Mouse (Mus musculus): ENCODE measurements around the gene Pkhd1.
A peak's percentile ranks its signal among the peaks of the same experiment; 100 is the strongest.
"Not testable (repeated sequence)": the region's sequence is repeated elsewhere in the genome, so short reads cannot be mapped to it uniquely, and the experiment has no call there.

The Pkhd1 gene

DNA sequence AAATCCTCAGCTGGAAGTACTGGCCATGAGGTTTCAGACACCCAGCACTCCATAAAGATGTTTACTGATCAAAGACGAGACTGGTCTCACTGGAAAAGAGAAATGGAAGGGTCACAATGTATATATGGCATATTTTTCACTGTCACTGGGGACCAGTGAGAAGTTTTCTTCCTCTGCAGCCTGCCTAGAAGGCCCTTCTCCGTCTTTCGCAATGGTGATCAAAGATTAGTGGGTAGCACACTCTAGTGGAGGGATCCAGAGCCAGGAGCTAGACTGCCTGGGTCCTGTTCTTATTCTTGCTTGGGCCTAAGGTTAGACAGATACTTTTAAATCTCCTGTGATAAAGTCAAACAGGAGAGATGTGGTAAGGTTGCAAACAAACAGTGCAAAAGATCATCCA, 311.7 kb downstream of the Pkhd1 start:
- ATAC-seq (ENCODE audit: insufficient number of reproducible peaks, low FRiP score, low TSS enrichment), result no peak

DNA sequence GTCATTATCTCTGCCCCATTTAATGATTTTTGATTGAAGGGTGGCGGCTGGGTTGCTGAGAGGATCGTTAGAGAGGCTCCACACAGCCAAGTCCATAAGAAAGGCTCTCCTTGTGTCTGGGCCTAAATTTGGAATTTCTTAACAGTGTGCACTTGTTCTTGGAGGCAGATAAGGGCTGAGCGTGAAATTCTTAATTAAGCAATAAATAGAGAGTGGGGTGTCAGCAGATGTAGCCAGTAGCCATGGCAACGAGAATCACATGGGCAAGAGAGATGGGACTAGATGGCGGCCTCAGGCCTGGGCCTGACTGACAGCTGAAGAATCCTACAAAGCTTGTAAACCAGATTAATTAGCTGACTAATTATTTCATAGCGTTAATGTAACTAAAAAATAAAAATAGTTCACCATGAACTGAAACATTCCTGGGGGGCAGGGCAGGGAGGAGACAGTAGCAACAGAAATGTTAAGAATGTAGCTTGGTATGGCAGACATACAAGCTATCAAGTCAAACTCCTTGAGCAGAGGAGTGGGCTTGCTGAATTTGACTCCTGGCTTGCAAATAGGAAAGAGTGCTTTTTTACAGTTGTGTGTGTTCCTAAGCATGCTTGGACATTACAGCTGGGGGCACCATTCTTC, 314.8 kb downstream of the Pkhd1 start:
- peak; percentile 66; the same call in 1 of the 2 replicates for ATAC-seq (ENCODE audit: insufficient number of reproducible peaks, low FRiP score, low TSS enrichment)

DNA sequence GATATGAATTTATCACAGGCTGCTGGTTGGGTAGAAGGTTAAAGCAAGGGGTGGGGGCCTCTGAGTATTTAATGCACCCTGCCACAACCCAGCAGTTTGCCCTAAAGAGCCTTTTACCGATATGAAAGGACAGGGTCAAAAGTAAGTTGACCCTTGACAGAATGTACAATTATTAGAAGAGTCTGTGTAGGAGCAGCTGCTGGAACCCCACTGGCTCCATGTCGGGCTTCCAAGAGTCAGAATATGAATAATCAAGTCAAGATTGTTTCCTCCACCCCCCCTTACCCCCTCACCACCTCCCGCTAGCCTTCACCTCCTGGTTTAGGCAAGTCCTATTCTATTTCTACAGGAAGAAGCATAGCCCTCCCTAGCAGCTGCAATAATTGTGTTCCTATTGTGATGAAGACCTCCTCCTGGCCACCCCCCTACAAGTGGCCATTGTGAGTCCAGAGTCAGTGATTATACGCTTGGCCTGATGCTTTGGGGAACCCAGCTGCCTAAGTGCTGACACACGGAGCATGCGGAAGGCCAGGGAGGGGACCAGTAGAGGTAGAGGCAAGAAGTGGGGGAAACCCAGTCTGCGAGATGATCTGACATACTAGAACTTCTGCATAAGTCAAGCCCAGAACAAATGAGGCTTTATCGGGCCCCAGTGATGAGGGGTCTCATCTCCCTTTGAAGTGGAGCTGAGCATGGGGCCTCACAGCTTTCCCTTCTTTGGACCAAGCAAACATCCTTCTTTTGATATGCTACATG, 315.5 kb downstream of the Pkhd1 start:
- no peak for ATAC-seq (ENCODE audit: insufficient number of reproducible peaks, low FRiP score, low TSS enrichment)

DNA sequence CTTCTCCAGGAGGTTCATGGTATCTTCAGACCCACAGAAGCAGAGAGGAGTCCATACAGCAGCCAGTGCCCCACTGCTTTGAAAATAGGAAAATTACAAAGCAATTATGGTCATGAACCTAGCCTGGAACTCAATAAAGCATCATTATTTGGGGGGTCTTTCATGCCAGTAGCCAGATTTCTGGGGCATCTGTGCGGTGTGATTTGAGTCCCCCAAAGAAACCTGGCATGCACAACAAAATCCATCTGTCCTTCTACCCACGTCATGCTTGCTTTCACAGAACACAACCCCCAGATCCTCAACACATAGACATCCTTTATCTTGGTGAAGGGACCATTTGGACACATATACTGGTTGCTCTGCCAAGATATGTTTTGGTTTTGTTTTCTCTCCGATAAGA, 316.2 kb downstream of the Pkhd1 start:
- no peak for ATAC-seq (ENCODE audit: insufficient number of reproducible peaks, low FRiP score, low TSS enrichment)

DNA sequence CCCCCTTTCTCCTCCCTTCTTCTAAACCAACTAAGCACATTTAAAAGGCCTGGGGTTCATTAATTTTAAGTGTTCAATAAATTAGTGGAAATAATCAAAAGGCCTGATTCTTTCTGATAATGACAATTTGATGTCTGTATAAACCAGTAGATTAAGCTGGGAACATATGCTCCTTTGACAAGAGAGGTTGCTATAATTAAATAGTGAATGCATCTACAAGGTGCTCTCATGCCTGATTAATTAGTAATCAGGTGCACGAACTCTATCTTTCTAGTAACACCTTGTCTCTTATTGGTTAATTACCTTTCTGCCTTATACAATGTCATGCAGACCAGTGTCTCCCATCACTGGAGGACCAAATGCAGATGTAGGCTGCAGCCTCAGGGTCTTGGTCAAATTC, 329.2 kb downstream of the Pkhd1 start:
- ATAC-seq (ENCODE audit: insufficient number of reproducible peaks, low FRiP score, low TSS enrichment), result no peak

DNA sequence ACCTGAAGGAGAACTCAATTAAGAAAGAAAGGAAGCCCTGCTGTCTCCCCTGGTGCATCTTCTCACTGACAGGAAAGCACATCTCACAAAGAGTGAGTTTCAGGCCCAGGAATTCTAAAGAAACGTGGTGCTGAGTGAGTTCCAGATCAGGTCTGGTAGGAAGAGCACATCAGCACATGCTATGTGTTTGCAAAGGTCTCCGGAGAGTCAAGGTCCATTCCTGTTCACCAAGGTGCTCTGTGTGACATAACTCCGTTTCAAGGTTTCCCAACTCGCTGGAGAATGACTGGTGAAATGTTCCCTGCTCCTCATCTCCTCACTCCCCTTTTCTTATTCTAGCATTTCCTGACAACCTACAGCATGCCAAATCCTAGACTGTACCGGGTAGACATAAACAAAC, 357.5 kb downstream of the Pkhd1 start:
- ATAC-seq (ENCODE audit: insufficient number of reproducible peaks, low FRiP score, low TSS enrichment), result no peak

DNA sequence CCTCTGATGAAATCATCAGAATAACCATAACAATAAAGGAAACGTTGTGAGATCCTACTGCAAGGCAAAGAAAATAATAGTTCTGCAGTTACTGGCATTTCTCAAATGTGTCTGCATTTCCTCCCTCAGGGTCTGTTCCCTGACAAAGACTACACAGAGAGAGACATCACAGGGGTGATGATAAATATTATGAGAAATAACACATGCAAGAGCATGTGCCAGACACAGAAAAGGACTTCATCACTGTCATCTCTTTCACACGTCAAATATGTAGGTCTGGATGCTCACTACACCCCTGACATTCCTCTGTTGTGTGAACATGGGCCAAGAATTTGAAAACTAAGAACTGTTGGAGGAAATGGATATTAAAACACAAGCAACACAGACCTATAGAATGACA, 369.7 kb downstream of the Pkhd1 start:
- no peak for ATAC-seq (ENCODE audit: insufficient number of reproducible peaks, low FRiP score, low TSS enrichment)

DNA sequence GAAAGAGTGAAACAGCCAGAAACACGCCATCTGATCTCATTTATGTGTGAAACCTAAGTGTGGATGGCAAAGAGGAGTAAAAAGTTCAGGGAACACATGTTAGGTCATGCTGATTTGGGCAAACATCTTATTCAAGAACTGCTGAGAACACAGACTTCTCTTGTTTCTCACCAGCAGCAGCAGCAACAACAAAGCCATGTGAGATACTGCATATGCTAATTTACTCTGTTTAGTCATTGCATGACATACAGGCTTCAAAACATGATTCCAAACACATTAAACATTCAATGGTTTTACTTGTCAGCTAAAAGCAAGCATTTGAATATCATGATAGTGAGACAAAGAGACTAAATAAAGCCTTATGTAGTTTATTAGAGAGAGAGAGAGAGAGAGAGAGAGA, 401.2 kb downstream of the Pkhd1 start:
- no peak for ATAC-seq (ENCODE audit: insufficient number of reproducible peaks, low FRiP score, low TSS enrichment)

DNA sequence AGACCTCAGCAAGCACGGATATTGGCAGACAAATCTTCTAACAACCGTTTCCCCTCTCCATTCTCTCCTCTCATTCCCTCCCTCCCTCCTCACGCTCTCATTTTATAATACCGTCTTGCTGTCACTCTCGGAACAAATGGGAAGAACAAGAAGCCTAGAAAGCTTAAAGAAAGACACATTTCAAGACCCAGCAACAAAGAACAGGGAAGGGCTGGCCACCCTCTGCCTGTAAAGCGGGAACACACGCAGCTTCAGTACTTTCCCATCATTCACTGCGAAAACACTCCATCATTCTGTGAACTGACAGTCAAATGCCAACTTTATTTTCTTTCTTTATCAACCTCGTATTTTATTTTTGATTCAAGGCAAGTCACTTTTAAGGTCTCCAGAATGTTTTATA, 427.4 kb downstream of the Pkhd1 start:
- no peak for ATAC-seq (ENCODE audit: insufficient number of reproducible peaks, low FRiP score, low TSS enrichment)

DNA sequence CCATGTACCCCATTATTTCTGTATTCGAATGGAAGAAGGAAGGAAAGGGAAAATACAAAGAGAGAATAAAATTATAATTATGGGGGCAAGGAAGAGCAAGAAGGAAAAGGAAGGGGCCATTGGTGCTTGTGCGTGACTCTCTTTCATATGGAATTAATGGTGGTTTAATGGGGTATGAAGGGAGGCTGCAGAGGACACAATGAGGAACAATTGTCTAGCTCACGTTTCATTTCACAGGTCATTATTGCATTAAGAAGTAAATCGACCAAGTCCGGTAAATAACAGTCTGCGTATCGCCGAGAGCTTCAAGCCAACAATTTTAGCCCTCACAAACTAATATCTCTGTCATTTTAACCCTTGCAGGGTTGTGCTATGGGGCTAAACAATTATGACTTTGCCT, 437.7 kb downstream of the Pkhd1 start:
- ATAC-seq (ENCODE audit: insufficient number of reproducible peaks, low FRiP score, low TSS enrichment), result no peak

DNA sequence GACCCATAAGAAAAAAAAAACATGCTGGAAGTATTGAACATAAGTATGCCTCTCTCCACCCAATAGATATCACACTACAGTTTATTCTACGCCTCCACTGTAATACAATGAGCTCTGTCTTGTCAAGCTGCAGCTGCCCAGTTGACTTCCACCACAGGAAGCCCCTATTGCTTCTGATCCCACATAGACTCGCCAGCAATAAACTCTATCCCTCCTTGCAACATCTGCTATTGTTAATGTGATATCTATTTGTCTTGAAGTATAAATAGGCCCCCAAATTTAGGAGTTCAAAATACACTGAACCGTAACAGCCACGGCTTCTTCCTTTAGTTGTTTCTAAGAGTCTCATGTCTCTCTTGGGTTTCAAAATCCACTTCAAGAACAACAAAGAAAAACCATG, 446.7 kb downstream of the Pkhd1 start:
- no peak for ATAC-seq (ENCODE audit: insufficient number of reproducible peaks, low FRiP score, low TSS enrichment)

DNA sequence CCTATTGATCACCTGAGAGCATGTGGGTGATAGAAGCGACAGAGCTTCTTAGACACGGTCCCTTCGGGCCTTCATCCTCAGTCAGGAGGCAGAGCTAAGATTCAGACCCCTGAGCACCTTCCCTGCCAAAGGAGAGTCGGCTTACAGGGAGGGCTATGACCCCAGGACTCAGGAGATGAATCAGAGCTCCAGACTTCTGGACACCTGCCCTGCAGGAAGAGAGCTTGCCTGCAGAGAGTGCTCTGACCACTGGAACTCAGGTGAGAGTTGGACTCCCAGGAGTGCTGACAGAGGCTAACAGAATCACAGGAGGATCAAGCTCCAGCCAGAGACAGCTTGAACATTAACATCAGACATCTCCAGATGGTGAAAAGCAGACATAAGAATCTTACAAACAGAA, 467.2 kb downstream of the Pkhd1 start:
- not testable (repeated sequence) for ATAC-seq (ENCODE audit: insufficient number of reproducible peaks, low FRiP score, low TSS enrichment)

DNA sequence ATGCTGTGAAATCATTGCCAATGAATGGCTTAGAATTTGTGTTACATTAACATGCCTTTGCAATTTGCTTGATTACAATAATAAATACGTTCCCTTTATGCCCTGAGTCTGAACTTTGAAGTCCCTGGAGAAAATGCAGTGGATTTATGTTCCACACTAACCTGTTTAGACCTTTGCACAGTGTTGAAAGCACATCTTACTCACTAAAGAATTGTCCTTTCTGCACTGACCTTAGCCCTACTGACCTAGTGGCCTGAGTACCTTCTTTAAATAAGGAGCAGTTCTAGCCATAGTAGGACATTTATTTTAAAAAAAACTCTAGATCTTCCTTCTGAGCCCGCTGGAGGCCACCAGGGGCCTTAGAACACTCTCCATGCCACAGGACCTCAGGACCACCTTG, 467.8 kb downstream of the Pkhd1 start:
- ATAC-seq (ENCODE audit: insufficient number of reproducible peaks, low FRiP score, low TSS enrichment), result no peak

DNA sequence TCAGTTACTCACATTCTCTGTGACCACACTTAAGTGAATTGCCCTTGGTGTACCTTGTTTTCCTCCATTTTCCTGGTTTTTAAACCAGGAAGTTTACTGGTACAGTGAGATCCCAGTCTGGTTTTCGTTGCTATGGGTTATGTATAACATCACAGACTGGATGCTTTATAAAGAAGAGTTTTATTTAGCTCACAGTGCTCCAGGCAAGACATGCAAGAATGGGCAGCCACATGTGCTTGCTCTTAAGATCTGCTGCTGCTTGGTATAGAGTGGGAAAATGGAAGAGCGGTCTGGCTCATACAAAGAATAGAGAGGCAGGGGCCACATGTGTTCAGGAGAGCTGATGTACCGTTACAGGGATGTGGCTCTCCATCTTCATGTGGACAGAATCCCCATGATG, 481.7 kb downstream of the Pkhd1 start:
- no peak for ATAC-seq (ENCODE audit: insufficient number of reproducible peaks, low FRiP score, low TSS enrichment)

DNA sequence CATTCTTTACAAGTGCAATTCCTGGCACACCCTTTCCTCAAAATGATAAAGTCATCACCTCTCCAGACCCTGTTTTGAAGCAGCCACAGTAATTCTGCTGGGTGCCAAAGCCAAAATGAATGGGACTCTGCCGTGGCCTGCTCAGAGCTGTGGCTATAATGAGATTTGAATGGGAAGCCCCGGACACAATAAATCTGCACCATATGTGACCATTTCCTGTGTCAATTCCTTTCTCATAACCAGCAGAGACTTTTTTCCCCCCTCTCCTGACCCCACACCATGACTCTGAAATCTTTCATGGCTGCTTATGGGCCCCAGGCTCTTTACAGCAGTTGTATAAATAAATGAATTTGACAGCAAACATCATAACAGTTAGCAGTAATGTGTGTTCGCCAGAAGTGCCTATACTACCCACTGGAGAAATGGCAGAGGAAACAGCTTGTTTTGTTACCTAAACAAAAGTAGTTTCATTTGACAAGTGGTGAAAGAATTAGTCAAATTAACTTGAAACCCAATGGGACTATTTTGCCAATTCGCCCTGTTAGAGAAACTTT, 482.7 kb downstream of the Pkhd1 start:
- ATAC-seq (ENCODE audit: insufficient number of reproducible peaks, low FRiP score, low TSS enrichment), result no peak

DNA sequence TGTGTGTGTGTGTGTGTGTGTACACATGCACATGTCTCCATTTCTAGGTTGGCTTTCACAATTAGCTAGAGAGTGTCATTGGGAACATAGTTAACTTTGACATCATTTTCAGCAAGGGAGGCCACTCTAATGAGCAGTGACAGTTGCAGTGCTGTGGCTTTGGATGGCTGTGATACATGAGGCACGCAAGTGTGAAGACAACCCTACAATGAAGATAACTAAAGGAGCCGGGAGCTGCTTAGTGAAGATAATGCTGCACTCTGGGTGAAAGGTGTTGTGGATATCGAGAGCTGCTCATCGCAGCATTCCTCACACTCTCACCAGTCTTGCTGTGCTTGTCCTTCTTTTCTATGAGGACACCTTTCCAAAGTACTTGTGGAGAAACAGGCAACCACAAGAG, 484.2 kb downstream of the Pkhd1 start:
- no peak for ATAC-seq (ENCODE audit: insufficient number of reproducible peaks, low FRiP score, low TSS enrichment)

DNA sequence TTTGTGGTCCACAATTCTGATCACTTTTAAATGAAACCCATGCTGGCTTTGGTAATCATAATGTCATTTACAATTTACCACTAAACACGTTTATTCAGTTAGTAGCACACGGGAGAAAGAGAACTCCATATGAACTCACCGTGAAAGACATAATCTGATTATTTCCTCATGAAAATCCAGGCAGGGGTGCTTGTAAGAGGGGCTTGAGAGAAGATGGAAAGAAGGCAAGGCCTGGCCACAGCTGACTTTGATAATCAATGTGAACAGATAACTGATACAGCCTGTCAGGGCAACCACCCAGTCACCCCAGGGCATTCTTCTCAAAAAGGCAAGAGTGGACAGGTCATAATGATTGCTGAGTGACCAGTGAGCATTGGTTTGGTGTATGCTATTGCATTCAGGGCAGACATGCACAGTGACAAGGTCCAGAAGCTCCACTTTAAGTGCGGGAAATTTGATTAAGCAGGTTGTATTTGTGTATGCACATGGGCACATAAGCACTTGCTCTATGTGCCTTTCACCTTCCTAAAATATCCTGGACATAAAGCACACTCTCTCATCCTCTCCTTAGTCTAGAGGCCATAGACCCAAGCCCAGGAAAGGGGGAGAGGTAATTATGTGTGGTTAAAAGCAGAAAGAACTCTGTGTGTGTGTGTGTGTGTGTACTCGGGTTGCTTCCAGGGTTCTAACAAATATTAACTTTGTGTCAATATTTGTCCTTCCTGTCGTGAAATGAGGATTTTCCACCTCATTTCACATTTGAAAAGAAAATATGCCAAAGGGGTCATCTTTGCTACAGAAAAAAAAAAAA, 485.9 kb downstream of the Pkhd1 start:
- no peak for ATAC-seq (ENCODE audit: insufficient number of reproducible peaks, low FRiP score, low TSS enrichment)

DNA sequence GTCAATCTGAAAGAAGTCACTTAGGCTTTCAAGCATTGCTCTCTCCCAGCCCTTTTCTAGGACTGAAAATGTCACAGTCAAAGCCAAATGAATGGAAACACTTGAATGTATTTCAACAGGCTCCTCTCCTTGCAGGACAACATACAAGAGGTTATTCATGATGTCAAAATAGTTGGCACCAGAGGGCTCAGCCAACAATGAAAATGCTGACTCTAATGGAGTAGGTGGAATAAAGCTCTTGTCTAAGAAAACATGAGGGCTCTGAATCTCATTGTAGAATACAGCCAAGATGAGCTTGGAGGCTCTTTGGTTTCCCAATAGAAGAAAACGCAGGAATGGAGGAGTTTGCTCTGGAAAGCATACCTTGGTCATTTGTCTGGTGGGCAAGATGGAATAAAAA, 500.5 kb downstream of the Pkhd1 start:
- ATAC-seq (ENCODE audit: insufficient number of reproducible peaks, low FRiP score, low TSS enrichment), result no peak

DNA sequence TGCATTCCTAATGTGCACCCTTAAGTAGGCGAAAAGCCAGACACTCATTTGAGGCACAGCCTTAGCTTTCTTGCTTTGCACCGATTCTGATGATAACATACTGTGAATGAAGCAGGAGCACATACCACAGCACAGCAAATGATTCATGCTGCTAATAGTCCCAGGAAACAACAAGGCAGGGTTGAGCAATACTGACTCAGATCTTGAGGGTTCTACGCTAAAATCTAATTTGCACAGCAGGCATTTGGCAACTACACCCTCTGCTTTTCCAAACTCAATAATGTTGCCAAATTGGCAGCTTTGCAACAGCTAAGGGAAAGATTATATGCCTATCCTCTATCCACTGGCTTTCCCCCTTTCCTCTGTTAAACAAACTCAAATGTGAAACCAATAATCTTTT, 548.1 kb downstream of the Pkhd1 start:
- no peak for ATAC-seq (ENCODE audit: insufficient number of reproducible peaks, low FRiP score, low TSS enrichment)

DNA sequence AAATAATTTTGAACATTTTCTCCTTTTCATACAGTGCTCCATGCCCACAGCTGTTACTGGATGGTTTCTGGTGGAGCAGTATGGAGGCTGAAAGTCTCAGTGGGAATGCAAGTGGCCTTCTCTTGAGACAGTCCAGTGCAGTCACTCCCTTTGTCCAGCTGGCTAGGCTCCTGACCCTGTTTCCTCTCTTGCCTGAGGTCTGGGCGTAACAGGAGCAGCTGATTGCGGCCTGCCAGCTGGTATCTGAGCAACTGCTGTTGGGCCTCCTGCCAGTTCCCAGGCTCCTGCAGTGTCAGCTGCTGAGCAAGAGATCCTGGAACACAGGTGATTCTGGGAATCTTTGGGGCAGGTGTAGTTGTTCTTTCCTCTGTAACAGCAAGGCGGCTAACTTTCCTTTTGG, 559.6 kb downstream of the Pkhd1 start:
- no peak for ATAC-seq (ENCODE audit: insufficient number of reproducible peaks, low FRiP score, low TSS enrichment)

DNA sequence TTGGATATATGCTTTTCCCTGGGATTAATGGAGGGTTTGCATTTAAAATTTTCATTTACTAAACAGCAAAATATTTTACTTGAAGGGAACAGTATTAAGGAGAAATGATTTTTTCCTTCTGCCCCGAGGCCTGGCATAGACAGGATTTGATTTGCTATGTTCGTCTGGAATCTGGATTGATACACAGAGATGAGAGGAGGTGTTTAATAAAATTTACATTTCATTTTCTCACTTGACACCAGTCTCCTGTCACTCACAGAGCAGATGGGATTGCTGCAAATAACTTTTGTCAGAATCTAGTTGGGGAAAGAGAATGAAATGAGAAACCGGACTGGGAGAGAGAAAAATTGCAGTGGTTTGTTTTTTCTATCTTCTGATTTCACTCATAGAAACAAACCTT, 578.5 kb downstream of the Pkhd1 start:
- no peak for ATAC-seq (ENCODE audit: insufficient number of reproducible peaks, low FRiP score, low TSS enrichment)

Measured in cerebellum, adult (tissue).